Mouse (Mus musculus) lung, adult 18-20 months (tissue): ENCODE measurements around the gene Wdr43.

Source experiments
- DNase-seq, 2 experiments: peaks; one replicate each; pipeline ENCODE4 v3.0.0; 2022; ENCODE audit warnings: mixed read lengths in 2 of 2

Gene Wdr43

GRCm38 (mm10) chr17:71705550-71706480, 90.1 kb downstream of the Wdr43 start:
- DNase-seq: no peak

- DNase-seq: no peak
These were observed 92.0 kb downstream of the Wdr43 start for GRCm38 (mm10) chr17:71707715-71708114.
